Mouse (Mus musculus) spleen, adult 12 weeks (tissue): ENCODE data around the gene 4930539E08Rik.

Experiments
- DNase-seq: peaks from one replicate; pipeline ENCODE4 v3.0.0; 2022; ENCODE audit warnings: low spot score

The 4930539E08Rik gene

GRCm38 (mm10) chr17:28895217-28895875, 19.8 kb downstream of the 4930539E08Rik start:
- DNase-seq = no peak

DNA sequence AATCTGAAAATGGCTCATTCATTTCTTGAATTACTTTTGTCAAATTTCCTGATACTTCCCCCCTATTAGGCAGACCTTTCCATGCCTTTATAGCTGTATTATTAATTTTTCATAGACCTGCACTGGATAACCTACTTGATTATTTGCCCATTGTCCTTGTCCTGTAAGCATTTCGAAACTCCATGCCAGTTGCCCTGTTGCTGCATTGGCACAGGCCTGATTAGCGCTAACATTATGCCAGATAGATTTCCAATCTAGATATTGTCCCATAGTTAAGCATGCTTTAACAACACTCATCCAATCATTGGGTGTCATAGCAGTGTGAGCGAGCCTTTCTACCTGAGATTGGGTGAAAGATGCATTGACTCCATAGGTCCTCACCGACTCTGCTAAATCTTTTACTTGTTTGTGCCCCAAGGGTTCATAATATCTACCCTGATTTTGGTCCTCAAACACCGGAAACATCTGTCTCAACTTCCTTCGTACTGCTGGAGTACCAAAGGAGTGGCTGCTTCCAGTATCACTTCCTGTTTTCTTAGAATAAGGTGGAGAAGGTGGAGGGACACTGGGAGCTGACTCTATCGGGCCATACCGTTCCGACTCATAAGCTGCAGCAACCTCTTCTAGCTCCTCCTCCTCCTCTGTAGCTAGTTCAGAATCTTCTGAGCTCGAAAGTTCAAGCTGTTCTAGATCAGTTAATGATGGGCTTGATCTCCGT, 20.9 kb downstream of the 4930539E08Rik start:
- no peak for DNase-seq

DNA sequence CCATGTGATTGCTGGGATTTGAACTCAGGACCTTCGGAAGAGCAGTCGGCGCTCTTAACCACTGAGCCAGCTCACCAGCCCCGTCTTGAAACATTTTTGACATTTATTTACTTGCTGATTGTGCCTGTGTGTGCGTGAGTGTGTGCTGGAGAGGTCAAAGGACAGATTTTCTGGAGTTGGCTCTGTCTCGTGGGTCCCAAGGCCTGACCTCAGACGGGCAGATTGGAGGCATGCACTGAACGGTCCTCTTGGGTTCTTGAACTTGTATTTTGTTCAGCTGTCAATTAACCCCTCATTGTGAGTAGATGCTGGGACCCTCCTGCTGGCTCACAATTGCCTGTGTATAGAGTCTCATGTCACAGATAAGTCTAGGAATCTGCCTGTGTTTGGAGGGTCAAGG, 28.9 kb downstream of the 4930539E08Rik start:
- DNase-seq = no peak

DNA sequence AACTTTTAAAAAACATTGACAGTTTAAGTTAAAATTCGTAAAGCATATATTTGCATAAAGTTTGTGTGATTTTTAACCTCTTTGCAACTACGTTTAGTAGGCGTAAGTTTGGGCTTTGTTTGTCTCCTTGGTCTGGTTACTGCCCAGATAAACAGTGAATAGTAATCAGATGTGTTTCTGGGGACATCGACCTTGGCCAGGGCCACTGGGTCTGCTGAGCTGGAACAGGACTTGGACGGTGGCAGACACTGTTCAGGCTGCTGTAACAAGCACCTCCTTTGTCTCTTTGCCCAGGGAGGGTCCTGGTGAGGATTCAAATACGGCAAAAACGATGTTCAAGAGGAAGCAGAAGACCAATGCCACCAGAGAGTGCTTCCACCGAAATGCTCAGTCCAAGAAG, 29.9 kb downstream of the 4930539E08Rik start:
- DNase-seq = no peak

DNA sequence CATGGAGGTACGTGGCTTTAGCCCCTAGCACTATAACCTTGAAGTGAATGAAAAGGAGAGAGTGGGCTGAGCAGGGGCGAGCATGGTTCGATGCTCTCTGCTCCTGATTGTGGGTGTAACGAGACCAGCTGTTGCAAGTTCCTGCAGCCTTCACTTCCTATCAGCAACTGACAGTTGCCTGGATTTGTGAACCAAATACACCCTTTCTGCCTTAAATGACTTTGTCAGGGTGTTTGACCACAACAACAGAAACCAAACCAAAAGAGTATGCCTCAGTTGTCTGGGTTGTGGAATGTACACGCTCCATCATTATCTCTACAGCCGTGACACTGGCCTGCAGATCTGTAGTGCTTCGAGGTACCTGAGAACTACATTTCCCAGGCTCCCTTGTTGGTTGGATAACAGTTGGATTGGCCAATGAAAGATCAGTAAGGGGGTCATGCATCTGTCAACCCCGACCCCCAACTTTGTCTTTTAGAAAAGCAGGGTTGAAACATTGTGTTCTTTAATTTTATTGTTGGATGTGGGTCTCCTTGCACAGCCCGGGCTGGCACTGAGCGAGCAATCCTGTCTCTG, 31.1 kb downstream of the 4930539E08Rik start:
- no peak for DNase-seq

DNA sequence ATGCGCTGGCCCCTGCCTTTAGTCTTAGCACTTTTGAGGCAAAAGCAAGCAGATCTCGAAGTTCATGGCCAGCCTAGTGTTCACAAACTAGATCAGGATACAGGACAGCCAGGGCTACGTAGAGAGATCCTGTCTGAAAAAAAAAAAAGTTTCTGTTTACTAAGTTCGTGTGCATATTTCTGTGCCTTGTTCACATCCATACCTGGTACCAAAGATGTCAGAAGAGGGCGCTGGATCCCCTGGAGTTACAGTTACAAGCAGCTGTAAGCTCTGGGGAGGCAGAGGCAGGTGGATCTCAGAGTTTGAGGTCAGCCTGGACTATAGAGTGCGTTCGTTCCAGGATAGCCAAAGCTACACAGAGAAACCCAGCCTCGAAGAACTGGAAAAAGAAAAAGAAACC, 32.3 kb downstream of the 4930539E08Rik start:
- no peak for DNase-seq

DNA sequence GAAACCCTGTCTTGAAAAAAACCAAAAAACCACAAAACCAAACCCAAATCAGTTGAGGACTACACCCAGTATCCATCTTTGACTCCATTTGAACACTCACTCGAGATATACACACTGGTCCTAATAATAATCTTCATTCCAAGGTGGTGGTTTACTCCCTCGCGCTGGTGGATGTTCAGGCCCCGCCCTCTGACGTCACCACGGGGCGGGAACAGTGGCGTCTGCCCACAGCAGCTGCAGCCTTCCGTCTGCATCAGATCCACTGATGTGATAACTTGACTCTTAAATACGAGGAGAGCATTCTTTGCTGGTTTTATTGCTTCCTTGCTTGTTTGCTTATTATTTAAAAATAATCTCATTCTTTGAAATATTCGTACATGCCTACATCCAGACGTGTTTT, 32.8 kb downstream of the 4930539E08Rik start:
- DNase-seq = peak; percentile 73

DNA sequence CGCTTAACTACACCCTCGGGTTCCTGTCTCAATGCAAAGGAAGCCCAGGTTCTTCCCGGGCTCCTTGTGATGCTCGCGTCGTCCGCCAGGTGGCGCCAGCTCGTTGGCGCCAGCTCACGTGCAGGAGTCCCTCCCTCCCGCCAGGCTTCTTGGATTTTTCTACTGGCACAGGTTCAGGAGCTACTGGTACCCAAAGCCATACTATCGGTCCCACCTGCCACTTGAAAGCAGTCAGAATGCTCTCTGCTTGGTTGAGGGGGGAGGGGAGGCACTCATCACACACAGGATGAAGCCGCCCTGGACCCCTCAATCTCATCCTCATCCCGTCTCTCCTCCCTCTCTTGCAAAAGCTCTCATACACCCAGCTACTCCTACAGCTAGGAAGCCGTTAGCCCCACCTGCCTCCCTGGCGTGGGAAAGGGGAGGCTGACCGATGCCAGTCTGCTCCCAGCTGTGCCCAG, 35.2 kb downstream of the 4930539E08Rik start:
- DNase-seq = peak; percentile 69

- no peak for DNase-seq
Measured at GRCm38 (mm10) chr17:28876821-28877220, 38.3 kb downstream of the 4930539E08Rik start.

GRCm38 (mm10) chr17:28876331-28876730, 38.8 kb downstream of the 4930539E08Rik start:
- no peak for DNase-seq

DNA sequence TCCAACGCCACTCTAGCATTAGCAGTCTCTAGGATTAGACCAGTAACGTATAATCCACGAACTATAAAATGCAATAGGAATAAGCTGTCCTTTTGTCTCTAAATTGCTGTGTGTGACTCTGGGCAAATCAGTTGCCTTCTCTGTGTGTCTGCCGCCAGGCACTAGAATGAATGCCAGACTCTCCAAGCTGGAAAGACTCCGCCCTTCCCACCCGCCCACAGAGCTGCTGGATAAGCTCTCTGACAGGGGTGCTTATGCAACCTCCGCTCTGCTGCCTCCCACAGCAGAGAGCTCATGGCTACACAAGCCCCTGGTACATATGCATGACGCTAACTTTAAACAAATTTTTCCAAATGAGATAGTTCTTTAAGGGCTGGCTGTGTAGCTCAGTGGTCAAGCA, 39.8 kb downstream of the 4930539E08Rik start:
- DNase-seq = no peak

DNA sequence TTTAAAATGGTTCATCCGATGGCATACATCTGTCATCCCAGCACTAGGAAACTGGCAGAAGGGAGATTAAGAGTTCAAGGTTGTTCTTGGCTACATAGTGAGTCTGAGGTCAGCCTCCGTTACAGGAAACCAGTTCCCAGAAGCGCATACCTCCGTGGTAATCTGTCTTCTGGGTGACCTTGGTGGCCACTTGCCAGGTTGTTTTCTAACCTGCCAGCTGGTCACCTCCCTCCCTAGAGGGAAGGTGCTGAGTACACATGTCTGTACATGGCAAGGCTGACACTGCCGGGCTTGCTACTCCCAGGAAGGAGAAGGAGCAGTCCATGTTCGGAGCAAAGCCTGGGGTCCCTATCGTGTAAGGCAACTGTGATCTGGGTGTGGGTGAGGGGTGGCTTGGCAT, 40.3 kb downstream of the 4930539E08Rik start:
- no peak for DNase-seq

GRCm38 (mm10) chr17:28874216-28874615, 40.9 kb downstream of the 4930539E08Rik start:
- DNase-seq = no peak

DNA sequence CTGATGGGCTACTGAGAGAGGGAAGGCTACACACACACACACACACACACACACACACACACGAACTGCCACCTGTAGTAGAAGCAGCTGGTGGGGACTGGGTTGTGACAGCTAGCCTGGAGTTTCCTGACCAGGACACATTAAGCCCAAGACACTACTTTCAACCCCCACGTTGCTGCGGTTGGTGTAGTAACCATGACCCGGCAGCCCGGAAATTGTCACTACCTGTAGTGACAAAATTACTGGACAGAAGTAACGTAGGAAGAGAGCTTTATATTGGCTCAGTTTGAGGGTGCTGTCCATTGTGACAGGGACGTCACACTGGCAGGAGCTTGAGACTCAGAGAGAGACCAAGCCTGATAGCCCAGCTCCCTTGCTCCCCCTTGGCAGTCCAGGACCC, 42.8 kb downstream of the 4930539E08Rik start:
- no peak for DNase-seq

DNA sequence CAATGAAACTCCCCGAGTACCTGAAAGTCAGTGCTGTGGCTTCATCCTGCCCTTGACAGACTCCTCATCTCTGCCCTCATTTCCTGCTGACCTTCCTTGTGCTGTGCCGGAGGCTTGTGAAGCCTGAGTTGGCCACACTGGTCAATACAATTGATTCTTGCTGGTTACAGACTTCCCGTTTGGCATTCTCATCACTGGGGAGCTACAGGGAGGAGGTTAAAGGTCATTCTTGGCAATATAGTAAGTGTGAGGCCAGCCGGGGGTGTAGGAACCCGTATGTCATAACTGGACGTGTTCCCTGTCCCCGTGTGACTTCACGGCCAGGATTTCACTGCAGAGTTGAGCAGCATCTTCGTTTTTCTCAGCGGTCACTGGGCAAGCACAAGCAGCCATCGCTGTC, 43.3 kb downstream of the 4930539E08Rik start:
- no peak for DNase-seq

- no peak for DNase-seq
Measured at GRCm38 (mm10) chr17:28870435-28870834, 44.7 kb downstream of the 4930539E08Rik start.

DNA sequence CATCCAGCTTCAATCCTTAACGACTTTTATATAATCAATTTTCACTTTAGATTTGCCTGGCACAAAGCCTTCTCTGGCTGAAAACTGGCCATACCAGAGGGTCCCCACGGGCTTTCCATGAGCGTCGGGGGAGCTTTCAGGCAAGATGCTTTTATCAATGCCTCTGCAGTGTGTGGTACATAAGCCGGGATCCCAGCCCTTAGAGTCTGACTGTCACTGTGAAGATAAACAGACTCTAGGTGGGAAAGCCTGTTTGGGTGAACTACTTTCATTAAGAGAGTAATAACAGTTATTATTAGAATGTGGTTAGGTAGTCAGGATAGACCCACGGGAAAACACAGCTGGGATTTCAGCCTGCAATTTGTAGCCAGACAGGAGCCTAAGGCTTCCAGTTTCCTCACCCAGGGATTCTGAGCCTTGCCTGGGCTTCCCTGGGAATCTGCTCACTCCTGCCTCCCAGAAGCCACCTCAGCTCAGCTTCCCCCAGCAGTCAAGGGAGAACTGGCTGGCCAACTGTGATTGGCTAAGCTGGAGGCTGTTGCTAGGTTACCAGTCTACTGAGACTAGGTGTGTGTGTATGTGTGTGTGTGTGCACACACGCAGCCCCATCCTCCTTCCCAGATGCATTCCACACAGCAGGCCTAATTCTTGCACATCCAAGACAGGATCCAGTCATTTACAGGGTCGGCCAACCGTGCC, 45.6 kb downstream of the 4930539E08Rik start:
- DNase-seq = no peak

GRCm38 (mm10) chr17:28867381-28867780, 47.7 kb downstream of the 4930539E08Rik start:
- no peak for DNase-seq

DNA sequence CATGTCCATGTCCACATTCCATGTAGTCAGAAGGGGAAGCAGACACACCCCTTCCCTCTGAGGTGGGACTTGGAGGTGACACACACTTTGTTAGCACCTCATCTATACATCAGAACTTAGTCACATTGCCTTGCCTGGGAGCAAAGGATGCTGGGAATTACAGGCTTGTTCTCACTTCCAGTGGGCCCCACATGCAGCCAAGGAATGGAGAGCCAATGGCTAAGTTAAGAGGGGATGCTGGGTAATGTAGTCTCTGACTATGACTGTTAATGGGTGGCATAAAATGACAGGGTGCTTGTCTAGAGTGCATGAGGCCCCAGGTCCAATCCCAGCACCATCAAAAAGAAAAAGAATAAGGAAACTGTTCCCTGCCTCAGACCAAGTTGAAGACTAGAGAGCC, 48.2 kb downstream of the 4930539E08Rik start:
- DNase-seq = no peak

DNA sequence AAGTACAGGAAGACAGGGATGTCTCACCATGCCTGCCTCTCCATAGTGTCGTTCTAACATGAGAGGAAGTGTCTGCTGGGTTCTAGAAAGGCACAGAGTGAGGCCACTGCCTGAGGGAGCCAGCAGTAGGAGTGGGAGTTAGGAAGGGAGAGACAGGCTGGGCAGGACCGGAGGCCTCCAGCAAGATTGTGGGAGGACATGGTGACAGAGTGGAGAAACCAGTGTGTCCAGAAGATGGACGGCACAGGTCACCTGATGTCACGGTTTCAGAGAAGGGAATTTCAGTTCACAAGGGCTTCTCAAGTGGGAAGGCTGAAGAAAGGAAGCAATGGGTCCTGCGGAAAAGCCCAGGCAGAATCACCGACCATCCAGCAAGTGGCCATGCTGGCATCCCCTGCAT, 50.7 kb downstream of the 4930539E08Rik start:
- DNase-seq = no peak

GRCm38 (mm10) chr17:28863926-28864325, 51.2 kb downstream of the 4930539E08Rik start:
- DNase-seq = no peak

DNA sequence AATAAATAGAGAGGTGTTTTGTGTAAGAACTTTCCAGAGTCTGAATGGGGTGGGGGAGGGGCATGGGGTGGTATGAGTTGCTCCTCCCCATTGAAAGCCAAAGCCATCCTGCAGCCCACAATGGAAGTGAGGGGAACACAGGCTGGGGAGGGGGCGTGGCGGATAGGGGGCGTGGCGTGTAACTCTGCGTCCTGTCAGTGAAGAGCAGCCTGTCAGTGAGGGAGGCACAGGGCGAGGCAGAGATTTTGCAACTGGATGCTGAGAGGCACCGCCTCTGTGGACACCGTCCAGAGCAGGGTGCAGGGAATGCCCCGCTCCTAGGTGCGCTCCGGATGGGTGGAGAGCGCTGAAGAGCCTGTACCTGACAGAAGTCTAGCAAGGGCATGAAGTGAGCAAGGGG, 56.9 kb downstream of the 4930539E08Rik start, which contains the start of gene Pnpla1:
Gene Pnpla1 (plus strand): TSS at position 207 of the 400 bp plus-strand sequence.
- no peak for DNase-seq

DNA sequence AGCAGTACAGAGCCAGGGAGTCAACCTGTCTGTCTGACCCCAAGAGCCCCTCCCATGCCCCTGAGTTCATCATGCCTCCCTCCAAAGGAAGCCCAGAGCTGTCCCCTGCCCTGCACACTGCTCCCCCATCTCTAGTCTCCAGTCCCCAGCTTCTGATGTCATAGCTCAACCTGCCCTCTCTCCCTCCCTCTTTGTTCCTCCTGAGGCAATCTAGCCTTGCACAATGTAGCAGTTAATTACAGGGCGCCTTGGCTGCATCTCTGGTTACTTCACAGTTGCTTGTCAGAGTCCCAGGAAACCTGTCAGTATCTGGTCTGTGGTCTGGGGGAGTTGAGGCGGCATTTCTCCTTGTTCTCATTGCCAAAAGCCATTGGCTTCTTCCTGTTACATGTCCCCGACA, 59.1 kb downstream of the 4930539E08Rik start:
- no peak for DNase-seq
